Mouse (Mus musculus): ENCODE data around the gene Dynlrb2.

Dynlrb2 gene

GRCm38 (mm10) chr8:116542842-116543241, 38.1 kb downstream of the Dynlrb2 start:
- no peak for DNase-seq

- no peak for DNase-seq
These were observed 38.6 kb downstream of the Dynlrb2 start for GRCm38 (mm10) chr8:116543366-116543765.

- no peak for DNase-seq
These were observed 47.5 kb downstream of the Dynlrb2 start for GRCm38 (mm10) chr8:116552255-116552654.

- DNase-seq: no peak
These were observed 48.0 kb downstream of the Dynlrb2 start for GRCm38 (mm10) chr8:116552778-116553177.

All from kidney, adult 8-10 months (tissue).